Comparison of ENCODE assay signal across 10 mouse cellular contexts in the genomic region with DNA sequence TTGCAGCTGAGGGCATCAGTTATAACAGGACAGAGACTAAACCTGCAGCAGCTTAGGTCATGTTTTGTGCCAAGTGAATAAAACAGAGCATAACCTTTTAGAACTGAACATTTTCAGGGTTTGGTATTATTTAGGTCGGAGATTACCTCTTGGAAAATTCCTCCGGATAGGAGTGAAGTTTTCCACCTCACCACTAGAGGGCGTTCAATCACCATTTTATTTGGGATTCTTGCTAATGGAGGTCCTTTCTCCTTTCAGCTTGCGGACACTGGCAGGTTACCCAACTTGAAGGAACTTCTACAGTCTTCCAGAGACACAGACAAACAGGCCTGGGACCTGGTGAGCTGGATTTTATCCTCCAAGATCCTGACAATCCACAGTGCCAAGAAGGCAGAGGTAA. TPM values are rescaled to one million over a fixed set of nuclear protein-coding genes. Genes with fewer than 3 reads are reported as not detected.
DNase-seq lines count a peak whose midpoint lies in the region; ATAC-seq and TF ChIP-seq lines count a peak whose summit lies in the region.
"Had no signal": no experiment of that assay in that cellular context is flagged by ENCODE, and none has a peak within 500 bp of the region (broad histone marks: within the 10 kb centered on the region; RNA-seq: fewer than 3 reads in every experiment).

No protein-coding gene starts in this region.

- no peak for ATAC-seq in intestine, postnatal 0 days
- ATAC-seq in intestine, embryonic 15.5 days = no peak
- no peak for ATAC-seq in stomach, postnatal 0 days (ENCODE audit: low FRiP score, low TSS enrichment)

- 43% methylated on average over 4 of the region's 4 CpGs for WGBS in intestine, postnatal 0 days
- whole genome bisulfite sequencing in intestine, embryonic 15.5 days = 38% methylated on average over 4 of the region's 4 CpGs
- 37% methylated on average over 4 of the region's 4 CpGs for WGBS in stomach, postnatal 0 days
- 39% methylated on average over 4 of the region's 4 CpGs for WGBS in heart, embryonic 10.5 days

- H3K9ac ChIP-seq in intestine, postnatal 0 days (ENCODE audit: low read depth, low read length) = no peak overlapping the region
- H3K9ac ChIP-seq in intestine, embryonic 15.5 days = no peak overlapping the region
- H3K9ac ChIP-seq in stomach, postnatal 0 days (ENCODE audit: low read length) = no peak overlapping the region
- H3K9ac ChIP-seq: limb, embryonic 15.5 days; stomach, embryonic 15.5 days had no signal

- H3K4me3 ChIP-seq in intestine, postnatal 0 days (ENCODE audit: low read depth, low read length) = no peak overlapping the region
- no peak overlapping the region for H3K4me3 ChIP-seq in intestine, embryonic 15.5 days (replicated peaks)
- no peak overlapping the region for H3K4me3 ChIP-seq in stomach, postnatal 0 days (ENCODE audit: low read depth, low read length)
- no peak overlapping the region for H3K4me3 ChIP-seq in heart, embryonic 10.5 days
- H3K4me3 ChIP-seq: limb, embryonic 15.5 days; stomach, embryonic 15.5 days had no signal

- H3K27ac ChIP-seq in intestine, postnatal 0 days (ENCODE audit: low read depth, low read length) = no peak overlapping the region
- H3K27ac ChIP-seq in intestine, embryonic 15.5 days = no peak overlapping the region
- H3K27ac ChIP-seq in stomach, postnatal 0 days (replicated peaks) = no peak overlapping the region
- H3K27ac ChIP-seq in heart, embryonic 10.5 days = no peak overlapping the region
- H3K27ac ChIP-seq: limb, embryonic 15.5 days; stomach, embryonic 15.5 days had no signal

- DNase-seq in adrenal gland, adult (ENCODE audit: inconsistent age in 2 of 2, low spot score in 1 of 2) = peak; percentile 56 to 85
- no peak for DNase-seq in adrenal gland, adult 2 months
- DNase-seq in urinary bladder, postnatal 25 days (ENCODE audit: low spot score) = peak; percentile 37
- DNase-seq in urinary bladder, adult 18-20 months (ENCODE audit: low spot score in 2 of 2) = no peak
- DNase-seq in stomach, postnatal 0 days (ENCODE audit: low spot score) = no peak
- no peak for DNase-seq in heart, embryonic 10.5 days (ENCODE audit: low spot score)

- no peak overlapping the region for H3K4me2 ChIP-seq in intestine, postnatal 0 days (replicated peaks; ENCODE audit: low read depth)
- no peak overlapping the region for H3K4me2 ChIP-seq in intestine, embryonic 15.5 days (replicated peaks)
- no peak overlapping the region for H3K4me2 ChIP-seq in stomach, postnatal 0 days (replicated peaks; ENCODE audit: low read depth)
- H3K4me2 ChIP-seq: limb, embryonic 15.5 days; stomach, embryonic 15.5 days had no signal

- H3K27me3 ChIP-seq in intestine, postnatal 0 days (replicated peaks; ENCODE audit: control insufficient read depth, insufficient read depth, low read length) = no peaks in the 10 kb centered on the region
- no peaks in the 10 kb centered on the region for H3K27me3 ChIP-seq in intestine, embryonic 15.5 days (replicated peaks)
- no peaks in the 10 kb centered on the region for H3K27me3 ChIP-seq in stomach, postnatal 0 days (ENCODE audit: control insufficient read depth, insufficient read depth, low read length)
- H3K27me3 ChIP-seq in heart, embryonic 10.5 days (ENCODE audit: insufficient read depth, poor library complexity, severe bottlenecking) = no peaks in the 10 kb centered on the region
- H3K27me3 ChIP-seq: limb, embryonic 15.5 days; stomach, embryonic 15.5 days had no signal

- no peaks in the 10 kb centered on the region for H3K9me3 ChIP-seq in intestine, postnatal 0 days (ENCODE audit: control insufficient read depth)
- no peaks in the 10 kb centered on the region for H3K9me3 ChIP-seq in intestine, embryonic 15.5 days
- no peaks in the 10 kb centered on the region for H3K9me3 ChIP-seq in stomach, postnatal 0 days (ENCODE audit: control insufficient read depth, low read length)
- H3K9me3 ChIP-seq in heart, embryonic 10.5 days = no peaks in the 10 kb centered on the region
- H3K9me3 ChIP-seq: limb, embryonic 15.5 days; stomach, embryonic 15.5 days had no signal

- TF ChIP-seq CTCF in intestine, postnatal 0 days (IDR thresholded peaks at IDR 0.05; ENCODE audit: low read depth) = peak; percentile 73
- peak; percentile 80 for TF ChIP-seq CTCF in stomach, postnatal 0 days (IDR thresholded peaks at IDR 0.05; ENCODE audit: low read depth)

- no peaks in the 10 kb centered on the region for H3K4me1 ChIP-seq in intestine, postnatal 0 days (replicated peaks; ENCODE audit: control insufficient read depth, insufficient read depth, low read length)
- no peaks in the 10 kb centered on the region for H3K4me1 ChIP-seq in intestine, embryonic 15.5 days (replicated peaks)
- H3K4me1 ChIP-seq in stomach, postnatal 0 days (replicated peaks; ENCODE audit: control insufficient read depth, insufficient read depth) = no peaks in the 10 kb centered on the region
- peaks cover 2% of the 10 kb centered on the region; the same call in 1 of the 2 replicates for H3K4me1 ChIP-seq in heart, embryonic 10.5 days
- H3K4me1 ChIP-seq: limb, embryonic 15.5 days; stomach, embryonic 15.5 days had no signal

- H3K36me3 ChIP-seq in intestine, postnatal 0 days (ENCODE audit: control insufficient read depth, insufficient read depth) = peaks cover 25% of the 10 kb centered on the region
- peaks cover 4% of the 10 kb centered on the region; the same call in 1 of the 2 replicates for H3K36me3 ChIP-seq in intestine, embryonic 15.5 days
- H3K36me3 ChIP-seq in stomach, postnatal 0 days (ENCODE audit: control insufficient read depth, insufficient read depth, low read length) = no peaks in the 10 kb centered on the region; the same call in 1 of the 2 replicates
- H3K36me3 ChIP-seq in heart, embryonic 10.5 days = peaks cover 10% of the 10 kb centered on the region; the same call in 1 of the 2 replicates

- no peak for TF ChIP-seq EP300 in stomach, postnatal 0 days (optimal IDR thresholded peaks at IDR 0.05)

RNA-seq across cellular contexts. Expression of a gene that starts 30.6 kb away (rescaled TPM):
- 10 to 100 TPM; 13.5 to 22.3 TPM for total RNA-seq in adrenal gland, adult 2 months (2021)
- 41.9 and 49.8 TPM in 2 replicates for polyA plus RNA-seq in adrenal gland, adult 2 months (2012; rRNA removed)
- 9.9 and 10.5 TPM in 2 replicates for polyA plus RNA-seq in intestine, postnatal 0 days (2015; fragmentation: Nextera tagmentation; extraction: Ambion mirVana)
- polyA plus RNA-seq in intestine, embryonic 15.5 days (2015; fragmentation: Nextera tagmentation; extraction: Ambion mirVana) = 9.4 and 9.7 TPM in 2 replicates
- 5.0 TPM in 2 replicates for polyA plus RNA-seq in stomach, postnatal 0 days (2015; fragmentation: Nextera tagmentation; extraction: Ambion mirVana)
- 4.8 and 5.8 TPM in 2 replicates for polyA plus RNA-seq in heart, embryonic 10.5 days (2016; fragmentation: Nextera tagmentation; extraction: Ambion mirVana)

RNA-seq across cellular contexts. Expression of a gene that starts 39.2 kb away (rescaled TPM):
- 1 to 10 TPM; 4.6 to 8.5 TPM for total RNA-seq in adrenal gland, adult 2 months (2021)
- polyA plus RNA-seq in adrenal gland, adult 2 months (2012; rRNA removed) = 2.3 and 3.7 TPM in 2 replicates
- 0.43 TPM in 2 replicates for polyA plus RNA-seq in intestine, postnatal 0 days (2015; fragmentation: Nextera tagmentation; extraction: Ambion mirVana)
- 1.5 and 1.8 TPM in 2 replicates for polyA plus RNA-seq in intestine, embryonic 15.5 days (2015; fragmentation: Nextera tagmentation; extraction: Ambion mirVana)
- polyA plus RNA-seq in stomach, postnatal 0 days (2015; fragmentation: Nextera tagmentation; extraction: Ambion mirVana) = 0.61 and 0.79 TPM in 2 replicates
- polyA plus RNA-seq in heart, embryonic 10.5 days (2016; fragmentation: Nextera tagmentation; extraction: Ambion mirVana) = not detected in 2 replicates

Comparison
In these comparisons a context has a peak if more than half of its experiments do, and no peak if none do; other contexts are left out.
1. DNase-seq: peak in adrenal gland, adult (2 of 2) and urinary bladder, postnatal 25 days (single experiment); none in adrenal gland, adult 2 months (single experiment), urinary bladder, adult 18-20 months (0 of 2), stomach, postnatal 0 days (single experiment) and heart, embryonic 10.5 days (single experiment).